Mouse (Mus musculus) G1E (cell line): Measurements from ENCODE around the gene Nfam1. TPM values are rescaled to one million over a fixed set of nuclear protein-coding genes. Genes with fewer than 3 reads are reported as not detected.
A peak's percentile ranks its signal among the peaks of the same experiment; 100 is the strongest.

Source experiments
- ATAC-seq: 2 replicates; pipeline ENCODE4 v1.8.0; 2016; ENCODE audit warnings: mild to moderate bottlenecking; ENCODE audit not compliant: insufficient number of reproducible peaks, poor library complexity, low FRiP score, severe bottlenecking; ENCODE audit errors: extremely low read depth
- DNase-seq: peaks from one replicate; pipeline ENCODE4 v3.0.0; 2012; ENCODE audit warnings: low spot score
- H3K27me3 ChIP-seq: 2 replicates; pipeline ENCODE4 v1.6.1; 2012; ENCODE audit warnings: mild to moderate bottlenecking, low read length, inconsistent platforms; ENCODE audit not compliant: insufficient read depth
- H3K36me3 ChIP-seq: replicated peaks from 2 replicates; pipeline ENCODE3; 2012; ENCODE audit warnings: mild to moderate bottlenecking, inconsistent platforms
- H3K4me1 ChIP-seq: 2 replicates; pipeline ENCODE4 v1.6.1; 2012; ENCODE audit warnings: low read depth, low read length, inconsistent platforms, mixed read lengths; ENCODE audit not compliant: insufficient read depth
- H3K4me3 ChIP-seq: 2 replicates; pipeline ENCODE4 v1.5.1; 2012; ENCODE audit warnings: low read depth, mild to moderate bottlenecking, inconsistent platforms, low read length, moderate library complexity, mixed read lengths
- H3K9me3 ChIP-seq: replicated peaks from 2 replicates; pipeline ENCODE4 v1.6.1; 2012; ENCODE audit warnings: inconsistent platforms
- CTCF ChIP-seq: IDR thresholded peaks from 2 replicates; pipeline ENCODE4 v1.5.1; 2012; ENCODE audit warnings: low read depth, low read length, inconsistent platforms, mixed read lengths
- GATA1 ChIP-seq: IDR thresholded peaks from 2 replicates; pipeline ENCODE4 v1.6.1; 2012; ENCODE audit warnings: borderline replicate concordance, low read length, inconsistent platforms, mixed read lengths
- GATA2 ChIP-seq: IDR thresholded peaks from 2 replicates; pipeline ENCODE4 v1.6.1; 2012; ENCODE audit warnings: low read depth, low read length, inconsistent platforms, borderline replicate concordance
- POLR2AphosphoS5 ChIP-seq: IDR thresholded peaks from 2 replicates; pipeline ENCODE4 v1.6.1; 2012; ENCODE audit warnings: low read depth, low read length, inconsistent platforms; ENCODE audit not compliant: insufficient replicate concordance
- TAL1 ChIP-seq: conservative IDR thresholded peaks from 2 replicates; pipeline ENCODE4 v1.6.1; 2012; ENCODE audit warnings: low read depth, low read length, inconsistent platforms, mixed read lengths
- polyA plus RNA-seq: library from polyadenylated mRNA; stranded (reverse); fragments of >175 nt; gene quantifications from 2 replicates; pipeline ENCODE4 v1.2.3, GENCODE M21; 2012
- total RNA-seq, 2 experiments: library from RNA; stranded (forward) in 1 of 2; stranded (reverse) in 1 of 2; fragments of 200-1000 nt in 1 of 2; fragments of >200 nt in 1 of 2; fragmentation: Nextera tagmentation in 1 of 2; gene quantifications; 2 replicates each; pipeline ENCODE4 v1.2.3; 2014 to 2017

Nfam1 gene
- total and polyA plus RNA-seq, 3 experiments = 0.03 to 0.60 TPM; not detected in 1

DNA sequence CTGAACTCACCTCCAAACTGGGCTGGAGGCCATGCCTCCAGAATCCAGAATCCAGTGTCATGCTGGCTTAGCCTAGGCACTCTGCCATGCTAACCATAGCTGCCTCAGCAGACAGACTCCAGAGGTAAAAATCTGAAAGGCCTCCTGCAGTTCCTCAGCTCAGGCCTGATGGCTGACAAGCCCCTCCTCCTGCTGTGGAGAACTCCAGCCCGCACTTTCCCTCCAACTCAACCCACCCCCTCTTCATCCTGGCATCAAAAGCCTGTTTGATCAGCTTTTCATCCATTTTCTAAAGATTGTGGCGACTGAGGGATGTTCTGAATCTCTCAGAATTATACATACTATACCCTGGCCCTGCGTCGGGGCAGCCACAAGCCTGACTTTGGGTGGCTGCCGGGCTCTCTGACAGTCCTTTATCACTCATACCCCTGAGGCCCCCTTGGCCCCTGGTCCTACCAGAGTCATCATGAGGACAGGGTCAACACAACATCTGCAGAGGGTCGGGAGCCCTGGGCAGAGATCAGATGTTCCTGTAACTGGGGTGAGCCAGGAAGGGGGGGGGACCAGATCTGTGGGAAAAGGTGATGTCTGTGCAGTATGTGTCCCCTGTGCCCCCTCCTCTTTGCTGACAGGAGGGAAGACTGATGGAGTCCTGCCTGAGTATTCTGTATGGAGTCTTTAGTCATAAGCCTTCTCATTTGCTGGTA is 9.7 kb upstream of the Nfam1 start:
- Histone ChIP-seq H3K4me3 (no peak overlapping the region), H3K4me1 (peaks cover 3% of the 10 kb centered on the region; the same call in 1 of the 2 replicates), H3K27me3 (peaks cover 22% of the 10 kb centered on the region), H3K36me3 (no peaks in the 10 kb centered on the region), H3K9me3 (peaks cover 4% of the 10 kb centered on the region; the same call in 1 of the 2 replicates)
- no peak for ATAC-seq
- no peak for DNase-seq
- TF ChIP-seq GATA2 (no peak), TAL1 (no peak), CTCF (no peak), GATA1 (no peak)

DNA sequence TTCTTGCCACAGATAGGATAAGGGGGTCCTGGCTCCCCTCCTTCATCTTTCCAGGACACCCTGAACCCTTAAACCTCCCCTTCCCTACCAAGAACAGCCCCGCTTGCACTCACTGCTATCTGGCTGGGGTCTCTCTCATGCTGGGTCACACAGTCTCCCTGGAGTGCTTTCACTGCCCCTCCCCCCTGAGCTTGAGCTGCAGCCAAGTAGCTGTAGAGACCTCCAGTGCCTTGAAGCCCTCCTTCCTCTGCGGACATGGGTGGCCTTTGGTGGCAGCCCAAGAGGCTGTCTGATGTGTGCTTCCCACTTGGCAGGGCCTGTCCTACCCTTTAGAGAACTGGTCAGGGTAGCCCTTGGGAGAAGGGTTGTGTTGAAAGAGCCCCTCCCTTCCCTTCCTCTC is 7.0 kb upstream of the Nfam1 start:
- DNase-seq (no peak), ATAC-seq (no peak)
- TF ChIP-seq POLR2AphosphoS5 (no peak), TAL1 (no peak), GATA2 (no peak), GATA1 (no peak), CTCF (no peak)
- Histone ChIP-seq H3K4me3 (no peak overlapping the region), H3K27me3 (peaks cover 26% of the 10 kb centered on the region), H3K9me3 (no peaks in the 10 kb centered on the region), H3K36me3 (no peaks in the 10 kb centered on the region), H3K4me1 (peaks cover 16% of the 10 kb centered on the region)

- ATAC-seq (no peak), DNase-seq (no peak)
- peaks cover 16% of the 10 kb centered on the region for H3K4me1 ChIP-seq
- peaks cover 33% of the 10 kb centered on the region for H3K27me3 ChIP-seq
- no peaks in the 10 kb centered on the region for H3K9me3 ChIP-seq
- H3K4me3 ChIP-seq = no peak overlapping the region
- no peaks in the 10 kb centered on the region for H3K36me3 ChIP-seq
- no peak for TF ChIP-seq POLR2AphosphoS5
- TF ChIP-seq CTCF = no peak
Measured at GRCm38 (mm10) chr15:83038812-83039211, 5.7 kb upstream of the Nfam1 start.

DNA sequence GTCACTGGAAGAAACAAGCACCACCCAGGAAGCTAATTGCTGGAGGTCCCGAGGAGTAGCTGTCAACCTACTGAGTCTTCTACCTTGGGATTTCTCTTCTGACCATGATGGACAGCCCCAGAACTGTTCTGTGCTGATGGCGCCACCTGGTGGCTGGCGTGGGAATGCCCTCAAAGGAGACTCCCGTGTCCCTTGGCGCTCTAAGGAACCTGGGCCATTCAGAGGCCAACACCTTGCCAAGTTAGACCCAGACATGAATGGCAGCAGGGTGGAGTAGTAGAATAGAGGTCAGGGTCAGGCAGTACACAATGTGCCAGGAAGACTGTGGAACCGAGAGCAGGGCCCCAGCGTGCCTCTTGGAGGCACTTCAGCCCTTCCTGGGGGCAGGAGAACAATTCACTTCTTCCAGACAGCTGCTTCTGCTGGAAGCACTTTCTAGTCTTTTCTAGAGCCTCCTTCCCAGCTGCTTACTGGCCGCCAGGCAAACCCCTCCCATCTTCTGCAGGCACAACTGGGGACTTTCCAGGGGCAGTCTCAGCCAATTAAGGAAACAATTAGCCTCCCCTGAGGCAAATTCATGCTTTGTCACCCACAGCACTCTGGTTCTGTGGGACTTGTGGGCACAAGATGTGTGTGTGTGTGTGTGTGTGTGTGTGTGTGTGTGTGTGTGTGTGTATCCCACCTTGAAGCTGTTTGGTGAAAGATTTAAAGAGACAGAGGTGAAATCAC is 4.8 kb upstream of the Nfam1 start:
- Histone ChIP-seq H3K27me3 (peaks cover 31% of the 10 kb centered on the region), H3K9me3 (no peaks in the 10 kb centered on the region), H3K4me1 (peaks cover 16% of the 10 kb centered on the region), H3K4me3 (no peak overlapping the region), H3K36me3 (no peaks in the 10 kb centered on the region)
- no peak for TF ChIP-seq GATA1
- TF ChIP-seq TAL1 = no peak
- no peak for TF ChIP-seq GATA2
- no peak for TF ChIP-seq POLR2AphosphoS5
- TF ChIP-seq CTCF = peak; percentile 94
- DNase-seq (peak; percentile 65), ATAC-seq (no peak)

- Histone ChIP-seq H3K27me3 (peaks cover 33% of the 10 kb centered on the region), H3K36me3 (no peaks in the 10 kb centered on the region), H3K4me3 (no peak overlapping the region), H3K9me3 (no peaks in the 10 kb centered on the region), H3K4me1 (peaks cover 16% of the 10 kb centered on the region)
- no peak for DNase-seq
- no peak for TF ChIP-seq GATA2
- TF ChIP-seq GATA1 = no peak
- TF ChIP-seq CTCF = no peak
- no peak for ATAC-seq
Measured at GRCm38 (mm10) chr15:83036900-83037519, 3.9 kb upstream of the Nfam1 start.

GRCm38 (mm10) chr15:83036089-83036488 is 3.0 kb upstream of the Nfam1 start:
- Histone ChIP-seq H3K4me1 (peaks cover 16% of the 10 kb centered on the region), H3K4me3 (no peak overlapping the region), H3K27me3 (peaks cover 36% of the 10 kb centered on the region), H3K9me3 (no peaks in the 10 kb centered on the region), H3K36me3 (no peaks in the 10 kb centered on the region)
- ATAC-seq (no peak; the same call in 1 of the 2 replicates), DNase-seq (peak; percentile 50)
- TF ChIP-seq CTCF = no peak
- no peak for TF ChIP-seq TAL1
- TF ChIP-seq GATA1 = no peak
- TF ChIP-seq POLR2AphosphoS5 = no peak
- no peak for TF ChIP-seq GATA2
